Mouse (Mus musculus) gastrocnemius, postnatal 4 days (tissue): ENCODE results near the gene Pipox. TPM values are rescaled to one million over a fixed set of nuclear protein-coding genes. Genes with fewer than 3 reads are reported as not detected.
A peak's percentile ranks its signal among the peaks of the same experiment; 100 is the strongest.

Experiments used
- DNase-seq, 2 experiments: peaks; one replicate each; pipeline ENCODE4 v3.0.0; 2021 to 2022; ENCODE audit warnings: low spot score in 2 of 2, mixed read lengths in 2 of 2
- total RNA-seq, 2 experiments: library from RNA; stranded (reverse); gene quantifications; 2 replicates each; pipeline ENCODE4 v1.2.3; 2021

The Pipox gene
- total RNA-seq, 2 experiments from 2014 or later: 0.34 to 0.57 TPM

DNA sequence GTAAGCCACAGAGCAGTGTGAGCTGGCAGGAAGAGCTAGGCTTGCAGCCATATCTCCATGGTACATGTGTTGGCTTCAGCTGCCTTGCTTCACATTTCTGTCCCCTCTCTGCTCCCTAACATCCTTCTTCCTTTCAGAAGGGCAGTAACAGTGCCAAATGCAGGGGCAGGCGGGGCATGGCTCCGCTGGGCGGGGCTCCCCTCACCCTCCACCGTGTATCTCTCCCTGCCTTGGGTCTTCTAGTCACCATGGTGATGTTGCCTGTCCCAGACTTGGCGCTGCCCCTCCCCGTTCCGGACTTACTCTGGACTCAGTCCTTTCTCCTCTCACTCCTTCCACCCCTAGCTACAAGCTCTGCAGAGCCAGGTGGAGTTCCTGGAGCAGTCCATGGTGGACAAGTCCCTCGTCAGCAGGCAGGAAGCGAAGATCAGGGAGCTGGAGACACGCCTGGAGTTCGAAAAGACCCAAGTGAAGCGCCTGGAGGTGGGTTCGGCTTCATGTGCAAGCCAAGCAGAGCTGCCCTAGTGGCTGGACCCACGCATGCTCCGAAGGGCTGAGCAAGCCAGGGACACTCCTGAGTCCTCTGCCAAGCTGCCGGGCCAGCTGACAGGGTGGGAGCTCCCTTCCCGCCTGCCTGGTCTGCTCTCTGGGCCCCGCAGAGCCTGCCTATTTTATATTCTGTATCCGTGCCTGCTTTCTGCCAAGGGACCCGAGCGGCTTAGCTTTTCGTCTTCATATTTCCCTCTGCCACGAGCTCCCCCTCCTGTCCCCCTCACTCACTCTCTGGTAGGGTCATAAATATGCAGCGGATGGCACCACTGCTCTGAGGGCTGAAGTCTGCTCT, 43.3 kb downstream of the Pipox start:
- peak in 1 of 2 experiments; percentile 50 for DNase-seq

GRCm38 (mm10) chr11:77849151-77849550, 44.7 kb downstream of the Pipox start:
- DNase-seq: no peak

GRCm38 (mm10) chr11:77848131-77848530, 45.8 kb downstream of the Pipox start:
- no peak for DNase-seq

DNA sequence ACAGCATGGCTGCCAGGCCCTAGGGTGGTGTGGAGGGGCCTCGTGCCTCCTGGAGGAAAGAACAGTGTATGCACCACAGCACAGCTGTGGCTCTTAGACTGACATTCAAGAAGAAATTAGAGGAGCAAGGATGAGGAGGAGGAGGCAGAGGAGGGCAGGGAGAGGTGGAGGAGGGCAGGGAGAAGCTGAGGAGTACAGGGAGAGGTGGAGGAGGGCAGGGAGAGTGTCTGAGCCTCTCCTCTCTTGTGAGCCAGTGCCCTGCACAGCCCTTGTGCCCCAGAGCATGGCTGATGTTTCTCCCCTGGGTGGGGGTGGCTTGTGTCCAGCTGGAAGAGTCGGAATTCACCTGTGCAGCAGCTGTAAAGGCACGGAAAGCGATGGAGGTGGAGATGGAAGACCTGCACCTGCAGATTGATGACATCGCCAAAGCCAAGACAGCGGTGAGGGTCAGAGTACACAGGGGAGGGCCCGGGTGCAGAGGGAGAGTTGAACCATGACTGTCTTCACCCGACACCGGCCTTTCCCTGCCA, 46.2 kb downstream of the Pipox start:
- no peak for DNase-seq

DNA sequence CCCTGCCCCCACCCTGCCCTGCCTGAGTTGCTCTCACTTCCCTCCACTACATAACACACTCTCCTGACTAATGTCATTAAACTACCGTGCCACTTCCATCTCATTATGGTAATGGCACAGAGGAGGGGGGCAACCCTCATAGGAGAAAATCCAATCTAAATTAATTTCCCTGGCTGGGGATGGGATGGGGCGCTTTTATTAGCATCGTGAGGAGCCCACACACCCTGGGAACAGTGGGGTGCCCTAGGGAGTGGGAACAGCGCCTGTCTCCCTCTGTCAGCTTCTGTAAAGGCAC, 50.0 kb downstream of the Pipox start:
- DNase-seq: no peak

- no peak for DNase-seq
These were observed 50.6 kb downstream of the Pipox start for GRCm38 (mm10) chr11:77843068-77843905.

- DNase-seq: no peak
These were observed 53.2 kb downstream of the Pipox start for GRCm38 (mm10) chr11:77840523-77841245.

- no peak for DNase-seq
These were observed 56.0 kb downstream of the Pipox start for GRCm38 (mm10) chr11:77837856-77838255.

- DNase-seq: no peak
These were observed 57.1 kb downstream of the Pipox start for GRCm38 (mm10) chr11:77836751-77837150.

- DNase-seq: no peak
These were observed 57.6 kb downstream of the Pipox start for GRCm38 (mm10) chr11:77836290-77836689.

GRCm38 (mm10) chr11:77835109-77835508, 58.8 kb downstream of the Pipox start:
- no peak for DNase-seq

DNA sequence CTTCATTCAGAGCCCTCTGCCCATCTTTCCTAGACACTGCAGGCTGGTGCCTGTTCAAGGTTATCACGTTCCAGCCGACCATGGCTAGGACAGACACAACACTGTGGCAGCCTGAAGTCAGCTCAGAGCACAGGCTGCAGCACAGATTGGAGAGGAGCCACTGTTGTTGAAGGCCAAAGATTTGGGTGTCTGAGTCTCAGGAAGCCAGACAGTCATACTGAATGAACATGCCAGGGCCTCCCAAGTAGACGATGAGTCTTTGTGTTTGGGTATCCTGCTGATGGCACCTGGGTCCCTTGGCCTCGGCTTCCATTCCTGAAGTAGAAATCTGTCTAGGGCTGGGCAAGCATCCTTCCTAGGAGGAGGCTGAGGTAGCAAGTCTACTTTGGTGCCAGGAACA, 61.4 kb downstream of the Pipox start:
- DNase-seq: no peak

DNA sequence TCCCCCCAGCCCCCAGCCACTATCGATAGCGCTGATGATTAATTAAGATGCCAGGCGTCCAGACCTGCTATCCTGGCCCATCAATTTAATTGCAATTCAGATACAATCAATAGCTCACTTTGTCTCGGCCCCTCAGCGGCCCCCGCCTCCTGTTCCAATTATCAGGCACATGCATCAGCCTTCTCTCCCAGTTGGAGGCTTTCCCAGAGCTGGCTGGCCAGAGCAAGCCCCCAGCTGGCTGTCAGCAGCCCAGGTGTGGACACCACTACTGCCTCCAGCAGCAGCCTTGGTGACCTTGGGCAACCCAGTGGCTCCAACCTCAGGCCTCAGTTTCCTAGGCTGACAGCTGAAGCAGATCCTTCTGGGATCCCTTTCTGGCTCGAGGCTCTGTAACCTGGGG, 63.0 kb downstream of the Pipox start:
- no peak for DNase-seq

Other genes with a start within 250 kb of the Pipox start
- 10 to 100 TPM; 60.1 to 64.9 TPM for gene Nufip2, start 207.9 kb downstream of the Pipox start, total RNA-seq
- not detected for gene Cryba1, start 168.8 kb downstream of the Pipox start, total RNA-seq
- gene Myo18a, start 130.8 kb downstream of the Pipox start, total RNA-seq: 100 to 1,000 TPM; 261 to 280 TPM
- not detected for gene Gm10277, start 106.3 kb downstream of the Pipox start, total RNA-seq
- 1 to 10 TPM in 1 of 2 experiments, under 1 TPM in 1; 0.21 to 1.0 TPM for gene Sez6, start 36.7 kb upstream of the Pipox start, total RNA-seq
- 10 to 100 TPM; 35.4 to 39.9 TPM for gene Phf12, start 88.7 kb upstream of the Pipox start, total RNA-seq
- 1 to 10 TPM; 6.2 to 7.6 TPM for gene Dhrs13, start 138.2 kb upstream of the Pipox start, total RNA-seq
- 10 to 100 TPM; 70.3 to 76.4 TPM for gene Flot2, start 143.8 kb upstream of the Pipox start, total RNA-seq
- 10 to 100 TPM; 20.9 to 21.4 TPM for gene Eral1, start 186.3 kb upstream of the Pipox start, total RNA-seq
- gene Fam222b, start 200.6 kb upstream of the Pipox start, total RNA-seq: 10 to 100 TPM; 10.4 to 11.6 TPM